Comparison of ENCODE assay signal across 8 mouse cellular contexts in the genomic region with DNA sequence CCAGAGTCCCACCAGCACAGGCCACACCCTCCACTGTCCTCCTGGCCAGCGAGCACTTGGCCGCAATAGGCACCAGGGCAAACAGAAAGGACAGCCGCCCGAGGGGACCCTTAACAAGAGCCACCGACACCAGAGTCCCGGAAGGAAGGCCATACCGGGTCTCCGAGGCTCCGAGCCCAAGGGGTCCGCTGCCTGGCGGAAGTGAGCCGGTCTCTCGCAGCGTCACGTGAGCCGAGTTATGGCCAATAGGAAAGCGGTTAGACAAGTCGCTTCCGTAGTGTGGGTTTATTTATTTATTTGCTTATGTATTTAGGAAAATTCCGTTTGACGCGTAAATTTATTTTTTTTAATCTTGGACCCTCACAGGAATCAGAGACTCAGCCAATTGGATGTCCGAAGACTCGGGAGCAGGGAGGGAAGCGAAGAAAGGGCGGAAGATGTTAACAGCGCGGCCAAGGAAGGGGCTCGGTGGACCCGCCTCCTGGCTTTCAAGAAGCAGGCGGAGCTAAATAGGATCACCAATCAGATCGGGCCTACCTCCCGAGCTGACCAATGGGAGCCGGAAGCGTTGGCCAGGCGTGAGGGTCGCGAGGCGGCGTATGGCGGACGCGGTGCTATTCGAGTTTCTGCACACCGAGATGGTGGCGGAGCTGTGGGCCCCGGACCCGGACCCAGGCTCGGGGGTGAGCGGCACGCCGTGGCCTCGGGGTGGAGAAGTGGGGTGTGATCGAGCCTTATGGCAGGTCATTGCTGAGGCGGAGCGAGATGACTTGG. TPM values are rescaled to one million over a fixed set of nuclear protein-coding genes. Genes with fewer than 3 reads are reported as not detected.
DNase-seq lines count a peak whose midpoint lies in the region; ATAC-seq lines count a peak whose summit lies in the region.

A gene (minus strand): TSS at position 218 of the 774 bp plus-strand sequence.
A gene (plus strand): TSS at position 246 of the 774 bp plus-strand sequence.

- WGBS in heart, embryonic 13.5 days = under 1% methylated on average over 56 of the region's 56 CpGs
- under 1% methylated on average over 56 of the region's 56 CpGs for WGBS in liver, embryonic 12.5 days (ENCODE audit: insufficient replicate concordance)
- under 1% methylated on average over 56 of the region's 56 CpGs for WGBS in stomach, embryonic 15.5 days

- no peaks in the 10 kb centered on the region for H3K27me3 ChIP-seq in heart, embryonic 13.5 days (replicated peaks)
- no peaks in the 10 kb centered on the region for H3K27me3 ChIP-seq in liver, embryonic 12.5 days (replicated peaks)
- no peaks in the 10 kb centered on the region for H3K27me3 ChIP-seq in stomach, embryonic 15.5 days (replicated peaks)

- no peaks in the 10 kb centered on the region for H3K36me3 ChIP-seq in heart, embryonic 13.5 days
- peaks cover 6% of the 10 kb centered on the region for H3K36me3 ChIP-seq in liver, embryonic 12.5 days
- H3K36me3 ChIP-seq in stomach, embryonic 15.5 days = no peaks in the 10 kb centered on the region

- peak; percentile 85 for ATAC-seq in heart, embryonic 13.5 days (ENCODE audit: extremely low read depth, insufficient number of reproducible peaks, low FRiP score, low TSS enrichment)
- ATAC-seq in liver, embryonic 12.5 days = peak; percentile 92
- peak; percentile 95 for ATAC-seq in stomach, embryonic 15.5 days (ENCODE audit: insufficient read depth, low FRiP score, low read depth)

- H3K9ac ChIP-seq in heart, embryonic 13.5 days = peak within 1 kb of the TSS; percentile 90
- peak within 1 kb of the TSS; percentile 78 for H3K9ac ChIP-seq in liver, embryonic 12.5 days
- peak within 1 kb of the TSS; percentile 62 for H3K9ac ChIP-seq in stomach, embryonic 15.5 days

- H3K27ac ChIP-seq in brown adipose tissue, adult 24 weeks (replicated peaks; ENCODE audit: low read depth, low read length) = peak within 1 kb of the TSS; percentile 77
- H3K27ac ChIP-seq in heart, embryonic 13.5 days (replicated peaks) = peak within 1 kb of the TSS; percentile 83
- H3K27ac ChIP-seq in liver, embryonic 12.5 days = peak within 1 kb of the TSS; percentile 84
- peak within 1 kb of the TSS; percentile 77 for H3K27ac ChIP-seq in stomach, embryonic 15.5 days

- peaks cover 3% of the 10 kb centered on the region for H3K4me1 ChIP-seq in brown adipose tissue, adult 24 weeks (ENCODE audit: control insufficient read depth, insufficient read depth, insufficient read length, low read length)
- peaks cover 26% of the 10 kb centered on the region for H3K4me1 ChIP-seq in heart, embryonic 13.5 days
- peaks cover 38% of the 10 kb centered on the region for H3K4me1 ChIP-seq in liver, embryonic 12.5 days
- H3K4me1 ChIP-seq in stomach, embryonic 15.5 days = peaks cover 21% of the 10 kb centered on the region

- H3K4me2 ChIP-seq in heart, embryonic 13.5 days = peak within 1 kb of the TSS; percentile 88
- peak within 1 kb of the TSS; percentile 99 for H3K4me2 ChIP-seq in liver, embryonic 12.5 days
- peak within 1 kb of the TSS; percentile 98 for H3K4me2 ChIP-seq in stomach, embryonic 15.5 days

- H3K4me3 ChIP-seq in brown adipose tissue, adult 24 weeks (ENCODE audit: insufficient read depth, low read depth, low read length) = peak within 1 kb of the TSS; percentile 95
- peak within 1 kb of the TSS; percentile 79 for H3K4me3 ChIP-seq in heart, embryonic 13.5 days
- H3K4me3 ChIP-seq in liver, embryonic 12.5 days = peak within 1 kb of the TSS; percentile 71
- peak within 1 kb of the TSS; percentile 91 for H3K4me3 ChIP-seq in stomach, embryonic 15.5 days (replicated peaks)

- no peaks in the 10 kb centered on the region for H3K9me3 ChIP-seq in heart, embryonic 13.5 days
- no peaks in the 10 kb centered on the region for H3K9me3 ChIP-seq in liver, embryonic 12.5 days (replicated peaks)
- H3K9me3 ChIP-seq in stomach, embryonic 15.5 days = no peaks in the 10 kb centered on the region

- DNase-seq in CD4-positive, CD25-positive, alpha-beta regulatory T cell, adult 2 months (ENCODE audit: low read depth, low spot score) = peak; percentile 93
- peak; percentile 63 for DNase-seq in fat pad, adult 2 months (ENCODE audit: extremely low read depth, low read depth, low spot score)
- DNase-seq in kidney, postnatal 10 days = peak; percentile 95
- peak; percentile 85 to 88 for DNase-seq in natural killer cell, adult 2 months (ENCODE audit: low spot score in 2 of 2)

RNA-seq across cellular contexts. Expression of the first gene that starts in this region (rescaled TPM):
- 3.4 and 4.0 TPM in 2 replicates for polyA plus RNA-seq in brown adipose tissue, adult 24 weeks (2012; ENCODE audit: insufficient read depth, insufficient read length, missing spikeins)
- polyA plus RNA-seq in heart, embryonic 13.5 days (2015; fragmentation: Nextera tagmentation; extraction: Ambion mirVana) = 1.5 TPM in 2 replicates
- 2.1 TPM in 2 replicates for polyA plus RNA-seq in liver, embryonic 12.5 days (2016; fragmentation: Nextera tagmentation; extraction: Ambion mirVana)
- 2.2 and 2.4 TPM in 2 replicates for polyA plus RNA-seq in stomach, embryonic 15.5 days (2015; fragmentation: Nextera tagmentation; extraction: Ambion mirVana)

RNA-seq across cellular contexts. Expression of the second gene that starts in this region (rescaled TPM):
- 39.3 and 49.9 TPM in 2 replicates for polyA plus RNA-seq in brown adipose tissue, adult 24 weeks (2012; ENCODE audit: insufficient read depth, insufficient read length, missing spikeins)
- polyA plus RNA-seq in heart, embryonic 13.5 days (2015; fragmentation: Nextera tagmentation; extraction: Ambion mirVana) = 71.4 and 77.4 TPM in 2 replicates
- polyA plus RNA-seq in liver, embryonic 12.5 days (2016; fragmentation: Nextera tagmentation; extraction: Ambion mirVana) = 68.4 and 68.6 TPM in 2 replicates
- 103 and 105 TPM in 2 replicates for polyA plus RNA-seq in stomach, embryonic 15.5 days (2015; fragmentation: Nextera tagmentation; extraction: Ambion mirVana)

Comparison
In these comparisons a context has a peak if more than half of its experiments do, and no peak if none do; other contexts are left out.
1. Peak in every context shown above with its lines: DNase-seq, ATAC-seq, H3K4me3 ChIP-seq and H3K27ac ChIP-seq.